24 mouse cellular contexts compared by ENCODE assay signal in the genomic region with DNA sequence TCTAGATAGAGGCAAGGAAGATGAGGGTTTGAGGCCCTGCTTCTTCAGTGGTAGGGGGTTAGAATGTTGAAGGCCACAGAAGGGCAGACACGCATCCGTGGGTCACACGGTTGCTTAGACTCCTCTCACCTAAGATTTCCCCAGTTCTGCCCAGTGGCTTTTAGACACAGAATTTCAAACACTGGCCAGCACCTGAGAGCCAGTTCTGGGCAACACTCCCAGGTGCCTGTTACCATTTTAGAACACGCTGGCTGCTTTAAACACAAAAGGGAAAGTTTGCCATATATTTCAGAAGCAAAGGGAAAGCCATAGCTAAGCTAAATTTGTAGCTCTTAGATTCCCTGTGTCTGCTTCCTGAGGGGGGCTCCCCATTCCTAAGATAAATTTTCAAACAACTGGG. TPM values are rescaled to one million over a fixed set of nuclear protein-coding genes. Genes with fewer than 3 reads are reported as not detected.
"Had no signal": no experiment of that assay in that cellular context is flagged by ENCODE, and none has a peak within 500 bp of the region (broad histone marks: within the 10 kb centered on the region; RNA-seq: fewer than 3 reads in every experiment).

No protein-coding gene starts in this region.

- H3K27me3 ChIP-seq: limb, embryonic 13.5 days; liver, embryonic 15.5 days; lung, embryonic 15.5 days; midbrain, embryonic 13.5 days; neural tube, embryonic 13.5 days; stomach, embryonic 15.5 days had no signal

- H3K9ac ChIP-seq: limb, embryonic 13.5 days; liver, embryonic 12.5 days; liver, embryonic 15.5 days; lung, embryonic 15.5 days; midbrain, embryonic 13.5 days; neural tube, embryonic 13.5 days; stomach, embryonic 15.5 days had no signal

- H3K4me2 ChIP-seq: limb, embryonic 13.5 days; liver, embryonic 12.5 days; liver, embryonic 15.5 days; lung, embryonic 15.5 days; midbrain, embryonic 13.5 days; neural tube, embryonic 13.5 days; stomach, embryonic 15.5 days had no signal

- H3K36me3 ChIP-seq: limb, embryonic 10.5 days; limb, embryonic 13.5 days; liver, embryonic 12.5 days; liver, embryonic 15.5 days; lung, embryonic 15.5 days; midbrain, embryonic 10.5 days; midbrain, embryonic 13.5 days; neural tube, embryonic 13.5 days; stomach, embryonic 15.5 days had no signal

- ATAC-seq: liver, embryonic 12.5 days; midbrain, embryonic 13.5 days; midbrain, embryonic 16.5 days had no signal

- H3K27ac ChIP-seq: kidney, postnatal 0 days; layer of hippocampus, adult 2 months; limb, embryonic 10.5 days; limb, embryonic 13.5 days; liver, embryonic 12.5 days; liver, embryonic 15.5 days; lung, embryonic 15.5 days; midbrain, embryonic 10.5 days; midbrain, embryonic 13.5 days; neural tube, embryonic 13.5 days; stomach, embryonic 15.5 days had no signal

- H3K4me3 ChIP-seq: layer of hippocampus, adult 2 months; limb, embryonic 10.5 days; limb, embryonic 13.5 days; liver, embryonic 12.5 days; liver, embryonic 15.5 days; lung, embryonic 15.5 days; megakaryocyte, embryonic 14.5 days; midbrain, embryonic 10.5 days; midbrain, embryonic 13.5 days; myocyte; neural tube, embryonic 13.5 days; stomach, embryonic 15.5 days had no signal

- H3K4me1 ChIP-seq: limb, embryonic 10.5 days; limb, embryonic 13.5 days; liver, embryonic 12.5 days; liver, embryonic 15.5 days; lung, embryonic 15.5 days; megakaryocyte, embryonic 14.5 days; midbrain, embryonic 10.5 days; midbrain, embryonic 13.5 days; neural tube, embryonic 13.5 days; stomach, embryonic 15.5 days had no signal

- H3K9me3 ChIP-seq: limb, embryonic 10.5 days; limb, embryonic 13.5 days; liver, embryonic 12.5 days; liver, embryonic 15.5 days; lung, embryonic 15.5 days; midbrain, embryonic 10.5 days; midbrain, embryonic 13.5 days; neural tube, embryonic 13.5 days; stomach, embryonic 15.5 days had no signal

- DNase-seq: layer of hippocampus, adult 9-11 months; liver; lung, adult 18-20 months; lung, postnatal 10 days; lung, postnatal 36 days; retina, postnatal 1 day; right cerebral cortex, postnatal 25 days; spleen, adult 18-20 months; thymus, postnatal 25 days had no signal

RNA-seq across cellular contexts. Expression of gene Tmem266, which starts 54.7 kb away (rescaled TPM):
- polyA plus RNA-seq: liver, embryonic 12.5 days; liver, embryonic 15.5 days; myocyte; thymus, postnatal 0 days had no signal
